Mouse (Mus musculus) CD4-positive, CD25-positive, alpha-beta regulatory T cell, adult 2 months (primary cell): Measurements from ENCODE around the gene Olfr281.
"Not testable (repeated sequence)": the region's sequence is repeated elsewhere in the genome, so short reads cannot be mapped to it uniquely, and the experiment has no call there.

Experiments
- DNase-seq: peaks from one replicate; pipeline ENCODE4 v3.0.0-alpha.2; 2012; ENCODE audit warnings: low read depth, low spot score

The Olfr281 gene

GRCm38 (mm10) chr15:98452288-98452687 is at the start of gene Olfr281:
TSS of gene Olfr281 (plus strand) at chr15:98452588.
- no peak for DNase-seq

- DNase-seq, result peak; percentile 13
Measured at GRCm38 (mm10) chr15:98408406-98409060, 43.9 kb upstream of the Olfr281 start.

GRCm38 (mm10) chr15:98409635-98410034 is 42.8 kb upstream of the Olfr281 start:
- DNase-seq, result no peak

- DNase-seq, result no peak
Measured at GRCm38 (mm10) chr15:98410249-98410648, 42.1 kb upstream of the Olfr281 start.

- DNase-seq, result no peak
Measured at GRCm38 (mm10) chr15:98415996-98416395, 36.4 kb upstream of the Olfr281 start.

GRCm38 (mm10) chr15:98416802-98417201 is 35.6 kb upstream of the Olfr281 start:
- not testable (repeated sequence) for DNase-seq

GRCm38 (mm10) chr15:98417285-98417684 is 35.1 kb upstream of the Olfr281 start:
- DNase-seq, result peak; percentile 53

- DNase-seq, result no peak
Measured at GRCm38 (mm10) chr15:98418096-98418495, 34.3 kb upstream of the Olfr281 start.

GRCm38 (mm10) chr15:98420897-98421296 is 31.5 kb upstream of the Olfr281 start:
- no peak for DNase-seq

- DNase-seq, result no peak
Measured at GRCm38 (mm10) chr15:98424326-98424725, 28.1 kb upstream of the Olfr281 start.

GRCm38 (mm10) chr15:98424753-98425152 is 27.6 kb upstream of the Olfr281 start:
- DNase-seq, result no peak

- DNase-seq, result no peak
Measured at GRCm38 (mm10) chr15:98425188-98425587, 27.2 kb upstream of the Olfr281 start.

GRCm38 (mm10) chr15:98430925-98431324 is 21.5 kb upstream of the Olfr281 start, which contains the start of gene Olfr282:
TSS of gene Olfr282 (plus strand) at chr15:98431225.
- DNase-seq, result not testable (repeated sequence)

- DNase-seq, result no peak
Measured at GRCm38 (mm10) chr15:98444561-98444960, 7.8 kb upstream of the Olfr281 start.

- no peak for DNase-seq
Measured at GRCm38 (mm10) chr15:98448521-98448920, 3.9 kb upstream of the Olfr281 start.

- DNase-seq, result no peak
Measured at GRCm38 (mm10) chr15:98469596-98469995, 17.2 kb downstream of the Olfr281 start, which contains the start of gene OR5BS1P. TSS of gene OR5BS1P (plus strand) at chr15:98469896.

GRCm38 (mm10) chr15:98471539-98471938 is 19.2 kb downstream of the Olfr281 start:
- no peak for DNase-seq

GRCm38 (mm10) chr15:98474958-98475357 is 22.6 kb downstream of the Olfr281 start:
- DNase-seq, result no peak

GRCm38 (mm10) chr15:98475382-98475781 is 23.0 kb downstream of the Olfr281 start:
- peak; percentile 67 for DNase-seq

- no peak for DNase-seq
Measured at GRCm38 (mm10) chr15:98476281-98476680, 23.9 kb downstream of the Olfr281 start.

GRCm38 (mm10) chr15:98479568-98480102 is 27.2 kb downstream of the Olfr281 start:
- DNase-seq, result no peak

- no peak for DNase-seq
Measured at GRCm38 (mm10) chr15:98482701-98483100, 30.3 kb downstream of the Olfr281 start, which contains the start of gene Lalba. TSS of gene Lalba (minus strand) at chr15:98482721.
